ENCODE assay signal across 10 mouse cellular contexts in genomic region chr2:101649114-101649671, GRCm38 (mm10). TPM values are rescaled to one million over a fixed set of nuclear protein-coding genes. Genes with fewer than 3 reads are reported as not detected.
DNase-seq lines count a peak whose midpoint lies in the region; ATAC-seq and TF ChIP-seq lines count a peak whose summit lies in the region.
"Had no signal": no experiment of that assay in that cellular context is flagged by ENCODE, and none has a peak within 500 bp of the region (broad histone marks: within the 10 kb centered on the region; RNA-seq: fewer than 3 reads in every experiment).

Gene Rag1 (minus strand): TSS chr2:101649501.
Gene B230118H07Rik (minus strand): TSS chr2:101649532.

- H3K27me3 ChIP-seq in heart, postnatal 0 days (ENCODE audit: control insufficient read depth, insufficient read depth, low read length) = no peaks in the 10 kb centered on the region; the same call in 1 of the 2 replicates
- no peaks in the 10 kb centered on the region for H3K27me3 ChIP-seq in embryonic facial prominence, embryonic 11.5 days (ENCODE audit: control insufficient read depth, insufficient read depth, low read length)

- 27% methylated on average over 8 of the region's 8 CpGs for WGBS in heart, postnatal 0 days
- WGBS in embryonic facial prominence, embryonic 11.5 days = 33% methylated on average over 8 of the region's 8 CpGs

- no peak for DNase-seq in heart, postnatal 0 days (ENCODE audit: low spot score)
- no peak for DNase-seq in heart, postnatal 36 days
- DNase-seq in cerebellum, adult 11 months = peak; percentile 75
- DNase-seq in embryonic facial prominence, embryonic 11.5 days (ENCODE audit: low spot score) = peak; percentile 45
- DNase-seq in adrenal gland, adult 2 months = no peak
- DNase-seq in gastrocnemius, adult 18-20 months (ENCODE audit: low spot score) = no peak
- no peak for DNase-seq in MN1 (ENCODE audit: low spot score)
- DNase-seq: gastrocnemius, postnatal 10 days had no signal

- no peak for ATAC-seq in heart, postnatal 0 days (ENCODE audit: insufficient read depth, low read depth)
- ATAC-seq in embryonic facial prominence, embryonic 11.5 days (replicated peaks; ENCODE audit: insufficient number of reproducible peaks, low FRiP score, low TSS enrichment, low read depth) = peak; percentile 62; the same call in 1 of the 2 replicates
- peak; percentile 56 for ATAC-seq in megakaryocyte-erythroid progenitor cell, adult 5-6 weeks (replicated peaks; ENCODE audit: low FRiP score, low TSS enrichment, poor library complexity, severe bottlenecking)

- TF ChIP-seq CTCF in heart, postnatal 0 days (IDR thresholded peaks at IDR 0.05; ENCODE audit: low read depth) = no peak

- intact Hi-C loops in heart, postnatal 36 days (cut with DNase I) = no loop called here

- no peaks in the 10 kb centered on the region for H3K9me3 ChIP-seq in heart, postnatal 0 days (replicated peaks; ENCODE audit: control insufficient read depth, low read length)
- no peaks in the 10 kb centered on the region for H3K9me3 ChIP-seq in embryonic facial prominence, embryonic 11.5 days (replicated peaks; ENCODE audit: control insufficient read depth, low read length)
- H3K9me3 ChIP-seq: lung, embryonic 15.5 days had no signal

- H3K4me1 ChIP-seq in heart, postnatal 0 days (ENCODE audit: control insufficient read depth, insufficient read depth) = no peaks in the 10 kb centered on the region
- no peaks in the 10 kb centered on the region for H3K4me1 ChIP-seq in embryonic facial prominence, embryonic 11.5 days (ENCODE audit: control insufficient read depth, insufficient read depth, low read length)
- H3K4me1 ChIP-seq: lung, embryonic 15.5 days had no signal

- H3K4me3 ChIP-seq in heart, postnatal 0 days (ENCODE audit: low read depth, low read length) = peak within 1 kb of the TSS; percentile 29; the same call in 1 of the 2 replicates
- no peak within 1 kb of the TSS for H3K4me3 ChIP-seq in embryonic facial prominence, embryonic 11.5 days (ENCODE audit: low read depth, low read length)
- H3K4me3 ChIP-seq: lung, embryonic 15.5 days had no signal

- no peak within 1 kb of the TSS for H3K9ac ChIP-seq in heart, postnatal 0 days (replicated peaks; ENCODE audit: low read depth, low read length)
- no peak within 1 kb of the TSS for H3K9ac ChIP-seq in embryonic facial prominence, embryonic 11.5 days (replicated peaks; ENCODE audit: low read length)
- H3K9ac ChIP-seq: lung, embryonic 15.5 days had no signal

- no peak for TF ChIP-seq EP300 in heart, postnatal 0 days (IDR thresholded peaks at IDR 0.05; ENCODE audit: low read depth)

- H3K4me2 ChIP-seq in heart, postnatal 0 days (ENCODE audit: low read depth, low read length) = peak within 1 kb of the TSS; percentile 22; the same call in 1 of the 2 replicates
- H3K4me2 ChIP-seq in embryonic facial prominence, embryonic 11.5 days (ENCODE audit: low read depth, low read length) = no peak within 1 kb of the TSS
- H3K4me2 ChIP-seq: lung, embryonic 15.5 days had no signal

- no peaks in the 10 kb centered on the region for H3K36me3 ChIP-seq in heart, postnatal 0 days (replicated peaks; ENCODE audit: control insufficient read depth, insufficient read depth, low read length)
- H3K36me3 ChIP-seq in embryonic facial prominence, embryonic 11.5 days (replicated peaks; ENCODE audit: control insufficient read depth, insufficient read depth, low read depth, low read length) = no peaks in the 10 kb centered on the region
- H3K36me3 ChIP-seq: lung, embryonic 15.5 days had no signal

- no peak within 1 kb of the TSS for H3K27ac ChIP-seq in heart, postnatal 0 days (ENCODE audit: low read depth)
- H3K27ac ChIP-seq in embryonic facial prominence, embryonic 11.5 days (replicated peaks; ENCODE audit: low read depth, low read length) = no peak within 1 kb of the TSS
- H3K27ac ChIP-seq: lung, embryonic 15.5 days had no signal

RNA-seq across cellular contexts. Expression of gene Rag1, which starts in this region (rescaled TPM):
- 0.04 and 12.3 TPM in 2 replicates for total RNA-seq in heart, postnatal 0 days (2014; rRNA removed; ENCODE audit: low replicate concordance)
- polyA plus RNA-seq in heart, postnatal 0 days (2015; fragmentation: Nextera tagmentation; extraction: Ambion mirVana) = 0.01 and 0.03 TPM in 2 replicates
- under 1 TPM; 0.08 to 0.14 TPM for total RNA-seq in heart, postnatal 36 days (2021)
- polyA plus RNA-seq in embryonic facial prominence, embryonic 11.5 days (2014; fragmentation: Nextera tagmentation; extraction: Ambion mirVana) = 0.61 and 0.66 TPM in 2 replicates
- 0.99 and 2.2 TPM in 2 replicates for total RNA-seq in megakaryocyte-erythroid progenitor cell, adult 5-6 weeks (2014; fragmentation: Nextera tagmentation)
- 0.23 and 1.1 TPM in 2 replicates for total RNA-seq in megakaryocyte-erythroid progenitor cell, adult 5-6 weeks (2017)
- under 1 TPM in 1 of 2 experiments, not detected in 1; 0.06 TPM for total RNA-seq in adrenal gland, adult 2 months (2021)
- not detected in 2 replicates for polyA plus RNA-seq in adrenal gland, adult 2 months (2012; rRNA removed)
- total RNA-seq in gastrocnemius, adult 18-20 months (2021) = not detected

RNA-seq across cellular contexts. Expression of gene B230118H07Rik, which starts in this region (rescaled TPM):
- 17.3 and 24.3 TPM in 2 replicates for total RNA-seq in heart, postnatal 0 days (2014; rRNA removed; ENCODE audit: low replicate concordance)
- 85.5 and 92.1 TPM in 2 replicates for polyA plus RNA-seq in heart, postnatal 0 days (2015; fragmentation: Nextera tagmentation; extraction: Ambion mirVana)
- total RNA-seq in heart, postnatal 36 days (2021) = 100 to 1,000 TPM in 1 of 2 experiments, 10 to 100 TPM in 1; 98.5 to 101 TPM
- 63.7 and 66.3 TPM in 2 replicates for polyA plus RNA-seq in embryonic facial prominence, embryonic 11.5 days (2014; fragmentation: Nextera tagmentation; extraction: Ambion mirVana)
- 13.1 and 34.1 TPM in 2 replicates for total RNA-seq in megakaryocyte-erythroid progenitor cell, adult 5-6 weeks (2014; fragmentation: Nextera tagmentation)
- 45.4 and 76.2 TPM in 2 replicates for total RNA-seq in megakaryocyte-erythroid progenitor cell, adult 5-6 weeks (2017)
- total RNA-seq in adrenal gland, adult 2 months (2021) = 10 to 100 TPM; 18.8 to 34.2 TPM
- polyA plus RNA-seq in adrenal gland, adult 2 months (2012; rRNA removed) = 0.19 and 0.34 TPM in 2 replicates
- 10 to 100 TPM; 81.0 to 87.2 TPM for total RNA-seq in gastrocnemius, adult 18-20 months (2021)

Comparison
In these comparisons a context has a peak if more than half of its experiments do, and no peak if none do; other contexts are left out.
1. RNA of gene B230118H07Rik (polyA plus RNA-seq): 85.5 to 92.1 TPM in heart, postnatal 0 days and 63.7 to 66.3 TPM in embryonic facial prominence, embryonic 11.5 days; 0.19 to 0.34 TPM in adrenal gland, adult 2 months; every median in the first group is over 10 times any median in the second.
2. DNase-seq: peak in cerebellum, adult 11 months (single experiment) and embryonic facial prominence, embryonic 11.5 days (single experiment); none in heart, postnatal 0 days (single experiment), heart, postnatal 36 days (0 of 2), adrenal gland, adult 2 months (single experiment), gastrocnemius, adult 18-20 months (single experiment) and MN1 (single experiment).